Mouse (Mus musculus): ENCODE data around the gene Tmem110.

Gene Tmem110

DNA sequence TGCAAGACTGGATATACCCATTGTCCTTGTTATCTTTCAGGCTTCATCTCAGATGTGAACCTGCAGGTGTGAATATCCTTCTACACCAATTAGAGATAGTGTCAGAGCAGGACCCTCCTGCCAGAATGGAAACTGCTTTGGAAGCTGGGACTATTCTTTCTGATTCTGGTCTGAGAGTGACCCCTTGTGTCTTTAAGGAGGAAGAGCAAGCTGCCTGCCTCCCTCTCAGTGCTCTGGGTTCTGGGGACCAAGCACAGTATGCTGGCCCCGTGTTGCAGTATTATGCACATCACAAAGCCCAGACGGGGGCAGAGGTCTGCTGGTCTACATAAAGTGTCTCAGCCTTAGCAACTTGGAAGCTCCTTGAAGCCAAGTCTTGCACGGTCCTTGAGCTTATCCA lies 39.9 kb downstream of the Tmem110 start:
- peak; percentile 40 for DNase-seq

DNA sequence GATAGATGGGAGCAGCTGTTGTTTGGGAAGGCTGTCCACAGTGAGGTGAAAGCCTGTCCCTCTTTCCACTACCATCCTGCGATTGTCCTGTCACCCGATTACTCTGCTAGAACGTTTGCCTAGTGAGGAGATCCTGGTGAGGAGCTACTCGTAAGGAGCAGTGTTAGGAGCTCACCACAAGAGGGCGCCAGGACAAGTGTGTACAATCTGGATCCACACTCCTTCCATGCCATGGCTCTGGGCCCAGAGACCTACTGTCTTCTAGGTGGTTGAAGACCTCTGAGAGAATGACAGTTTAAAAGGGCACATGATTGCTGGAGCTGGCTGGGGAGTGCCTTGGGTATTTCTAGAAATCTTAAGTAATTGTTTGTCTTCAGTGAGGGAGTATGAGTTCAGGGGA lies 41.7 kb downstream of the Tmem110 start:
- DNase-seq, result peak; percentile 90

GRCm38 (mm10) chr14:30868826-30869225 lies 43.4 kb downstream of the Tmem110 start:
- no peak for DNase-seq

GRCm38 (mm10) chr14:30869391-30869801 lies 44.0 kb downstream of the Tmem110 start:
- DNase-seq, result peak; percentile 88

GRCm38 (mm10) chr14:30870206-30871147 lies 45.1 kb downstream of the Tmem110 start:
- DNase-seq, result peak; percentile 38

- DNase-seq, result peak; percentile 38
Measured at GRCm38 (mm10) chr14:30874095-30874700, 48.8 kb downstream of the Tmem110 start.

- peak; percentile 64 for DNase-seq
Measured at GRCm38 (mm10) chr14:30875130-30875865, 49.9 kb downstream of the Tmem110 start.

DNA sequence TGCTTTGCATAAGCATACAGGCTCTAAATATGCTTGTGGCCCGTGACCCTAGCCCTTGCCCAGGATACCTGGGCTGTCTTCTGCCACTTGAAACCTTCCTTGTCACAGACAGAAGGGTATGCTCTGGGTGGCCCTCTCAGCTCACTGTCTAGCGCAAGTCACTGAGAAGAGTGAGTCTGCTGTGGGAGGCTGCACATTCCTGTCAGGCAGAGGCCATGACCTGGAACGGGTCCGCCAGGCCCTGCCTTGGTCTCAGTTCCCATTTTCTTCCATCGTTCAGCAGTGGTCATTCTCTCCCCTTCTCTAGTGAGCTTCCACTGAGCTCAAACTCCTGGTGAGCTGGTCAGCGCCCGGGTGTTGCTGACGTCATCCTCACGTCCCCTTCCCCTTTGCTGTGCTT lies 50.6 kb downstream of the Tmem110 start:
- DNase-seq, result no peak

DNA sequence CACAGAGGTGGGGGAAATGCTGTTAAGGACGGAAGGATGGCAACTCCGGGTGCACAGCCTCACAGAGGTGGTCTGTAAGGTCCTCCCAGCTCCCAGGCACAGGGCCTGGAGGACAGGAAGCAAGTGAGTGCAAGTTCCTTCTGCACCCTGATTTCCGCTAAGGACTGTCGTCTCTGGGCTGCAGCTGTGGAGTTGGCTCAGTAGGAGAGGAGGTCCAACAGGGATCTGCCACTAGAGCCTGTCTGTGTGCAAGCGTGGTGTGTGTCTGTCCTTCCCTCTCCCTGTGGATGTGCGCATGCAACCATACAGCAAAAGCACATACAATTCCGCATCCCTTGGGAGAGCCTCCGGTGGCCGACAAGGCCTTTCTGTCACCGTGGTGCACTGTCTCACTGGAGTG lies 51.1 kb downstream of the Tmem110 start:
- no peak for DNase-seq

DNA sequence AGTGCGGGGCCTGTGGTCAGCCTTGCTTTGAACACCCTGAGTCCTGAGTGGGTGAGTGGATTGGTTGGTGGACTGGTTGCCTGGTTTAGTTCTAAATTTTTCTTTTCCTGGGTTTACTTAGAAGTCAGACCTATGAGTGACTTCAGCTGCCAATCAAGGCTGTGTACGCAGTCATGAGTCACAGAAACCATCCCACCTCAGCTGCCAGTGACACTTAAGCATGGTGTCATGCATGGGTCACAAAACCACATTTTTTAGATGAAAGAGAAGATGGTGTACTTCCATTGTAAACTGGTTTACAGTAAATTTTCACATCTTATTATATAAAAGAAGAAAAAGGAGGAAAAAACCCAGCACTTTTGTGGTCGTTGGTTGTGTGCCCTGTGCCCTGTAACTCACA lies 52.4 kb downstream of the Tmem110 start:
- DNase-seq, result no peak

DNA sequence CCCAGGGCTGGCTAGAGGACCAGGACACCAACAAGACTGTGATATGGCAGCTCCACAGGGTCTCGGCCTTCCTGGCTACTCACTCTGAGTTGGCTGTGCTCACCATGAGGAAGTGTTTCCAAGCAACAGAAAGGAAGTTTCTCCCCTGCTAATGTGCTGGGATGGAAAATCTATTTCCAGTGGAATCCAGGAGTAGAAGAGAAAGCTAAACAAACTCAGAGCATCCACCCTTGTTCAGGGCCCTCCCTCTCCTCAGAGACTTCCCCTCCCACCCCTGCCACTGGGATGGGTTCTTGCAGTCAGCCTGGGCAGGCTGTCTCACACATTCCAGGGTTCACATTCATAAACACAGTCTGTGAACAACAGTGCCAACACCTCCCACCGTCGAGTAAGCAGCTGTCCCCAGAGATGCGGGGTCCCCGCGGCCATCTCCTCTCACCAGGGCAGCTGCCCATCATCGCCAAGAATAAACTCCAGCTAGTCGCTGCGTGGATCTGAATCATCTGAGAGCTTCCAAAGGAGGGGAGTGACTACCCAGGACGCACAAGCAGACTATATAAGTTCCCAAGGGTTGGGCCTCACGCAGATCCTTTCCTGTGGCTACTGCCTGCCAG lies 53.7 kb downstream of the Tmem110 start, which contains the start of gene Mustn1:
Mustn1 (plus strand) TSS at position 243 of the 614 bp plus-strand sequence.
- peak; percentile 77 for DNase-seq

DNA sequence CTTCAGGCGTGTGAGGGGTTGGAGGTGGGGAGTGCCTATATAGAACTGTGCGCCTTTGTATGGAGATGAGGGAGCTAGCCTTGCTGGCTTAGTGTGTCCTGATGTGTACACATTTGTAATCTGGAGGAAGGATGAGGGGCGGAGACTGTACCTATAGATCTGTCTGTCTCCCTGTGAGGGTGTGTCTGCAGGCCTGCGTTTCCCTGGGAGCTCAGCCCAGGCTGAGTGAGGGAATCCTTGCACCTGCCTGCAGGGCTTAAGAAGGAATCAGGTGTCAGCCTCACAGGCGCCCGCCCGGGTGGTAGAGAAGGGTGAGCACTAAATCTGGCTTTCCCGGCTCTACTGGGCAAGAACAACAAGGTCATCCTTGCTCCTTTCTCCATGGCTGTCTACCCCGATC lies 54.4 kb downstream of the Tmem110 start:
- no peak for DNase-seq

DNA sequence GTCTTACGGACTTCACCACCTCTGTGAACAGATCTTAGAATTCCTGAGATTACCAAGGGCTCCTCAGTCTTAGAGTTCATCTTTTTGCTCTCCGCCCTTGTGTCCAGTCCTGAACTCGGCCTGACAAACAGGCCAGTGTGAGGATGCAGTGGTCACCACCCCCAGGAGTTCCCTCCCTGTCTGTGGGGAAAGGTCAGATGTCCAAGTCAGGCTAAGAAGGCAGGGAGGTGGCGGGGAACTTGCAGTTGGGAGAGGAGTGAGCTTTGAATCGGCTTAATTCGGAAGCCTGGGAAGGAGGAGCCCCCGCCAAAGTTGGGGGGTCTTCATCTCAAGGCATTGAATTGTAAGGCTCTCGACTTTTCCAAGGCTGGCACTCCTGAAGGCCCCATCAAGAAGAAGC lies 54.9 kb downstream of the Tmem110 start:
- no peak for DNase-seq

- peak; percentile 92 for DNase-seq
Measured at GRCm38 (mm10) chr14:30880811-30881717, 55.7 kb downstream of the Tmem110 start.

GRCm38 (mm10) chr14:30881718-30882108 lies 56.3 kb downstream of the Tmem110 start:
- DNase-seq, result no peak

DNA sequence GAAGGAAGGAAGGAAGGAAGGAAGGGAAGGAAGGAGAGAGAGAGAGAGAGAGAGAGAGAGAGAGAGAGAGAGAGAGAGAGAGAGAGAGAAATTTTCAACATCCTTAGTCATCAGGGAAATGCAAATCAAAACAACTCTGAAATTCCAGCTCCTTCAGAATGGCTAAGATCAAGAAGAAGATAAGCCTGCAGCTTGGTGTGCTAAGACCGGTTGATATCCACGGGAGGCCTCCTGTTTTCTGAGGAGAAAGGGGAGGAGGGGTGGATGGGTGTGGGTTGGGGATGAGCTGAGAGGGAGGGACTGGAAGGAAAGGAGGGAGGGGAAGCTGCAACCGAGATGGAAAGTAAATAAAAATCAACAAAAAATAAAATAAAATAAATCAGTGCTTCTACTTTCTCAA lies 59.9 kb downstream of the Tmem110 start:
- no peak for DNase-seq

- DNase-seq, result no peak
Measured at GRCm38 (mm10) chr14:30886204-30886603, 60.8 kb downstream of the Tmem110 start, which contains the start of gene Itih4. Gene Itih4, plus strand, starts transcription at chr14:30886476.

- peak; percentile 91 for DNase-seq
Measured at GRCm38 (mm10) chr14:30888271-30888732, 62.9 kb downstream of the Tmem110 start.

DNA sequence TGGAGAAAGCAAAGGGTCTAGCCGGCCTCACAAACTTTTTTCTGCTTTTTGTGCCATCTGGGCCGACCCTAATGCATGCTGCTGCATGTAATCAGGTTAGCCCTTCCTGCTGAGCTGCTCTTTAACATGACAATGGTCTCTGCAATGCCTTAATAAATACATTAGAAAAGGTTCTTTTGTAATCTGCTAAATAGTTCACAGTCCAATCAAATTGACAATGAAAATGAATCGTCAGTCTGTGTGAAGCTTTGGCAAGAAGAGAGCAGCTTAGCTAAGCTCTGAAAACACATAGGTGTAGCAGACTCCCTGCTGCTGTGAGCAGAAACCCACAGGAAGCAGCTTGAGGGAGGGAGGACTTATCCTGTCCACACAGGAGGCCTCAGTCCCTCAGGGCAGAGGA lies 74.6 kb downstream of the Tmem110 start:
- DNase-seq, result no peak

GRCm38 (mm10) chr14:30902628-30903027 lies 77.2 kb downstream of the Tmem110 start:
- DNase-seq, result no peak

DNA sequence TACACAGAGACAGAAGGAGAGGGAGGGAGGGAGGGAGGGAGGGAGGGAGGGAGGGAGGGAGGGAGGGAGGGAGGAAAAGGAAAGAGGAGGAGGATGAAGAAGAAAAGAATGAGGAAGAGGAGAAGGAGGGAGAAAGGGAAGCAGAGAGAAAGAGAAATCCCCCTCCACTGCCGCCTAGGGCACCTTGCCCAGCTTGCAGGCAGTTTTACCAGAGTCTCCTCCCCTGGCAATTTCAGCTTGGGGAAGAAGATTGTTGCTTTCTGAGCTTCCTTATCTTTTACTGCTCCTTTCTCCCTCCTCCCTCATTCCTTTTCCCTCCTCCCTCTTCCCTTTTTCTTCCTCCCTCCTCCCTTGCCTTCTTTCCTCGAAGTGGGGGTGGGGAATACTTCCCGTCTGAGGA lies 77.6 kb downstream of the Tmem110 start:
- DNase-seq, result no peak

DNA sequence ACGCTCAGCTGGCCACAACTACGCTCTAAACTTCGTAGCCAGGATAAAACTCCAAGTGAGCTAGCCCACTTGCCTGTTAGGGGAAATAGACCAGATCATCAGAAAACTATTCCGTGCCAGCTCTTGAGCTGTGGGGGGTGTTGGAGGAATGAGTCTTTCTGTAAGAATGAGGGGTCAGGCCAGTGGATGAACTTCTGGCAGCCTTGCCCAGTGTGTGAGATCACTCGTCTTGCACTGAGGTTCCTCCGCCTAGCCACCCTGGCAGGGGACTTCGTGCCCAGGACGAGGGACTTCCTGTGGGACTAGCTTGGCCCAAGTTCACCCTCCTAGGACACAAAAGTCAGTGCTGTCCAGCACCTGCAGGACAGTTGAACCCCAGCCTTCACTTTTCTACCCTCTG lies 78.9 kb downstream of the Tmem110 start:
- peak; percentile 40 for DNase-seq

All from lung, postnatal 36 days (tissue).